Mouse (Mus musculus): ENCODE data around the gene Svep1.

- TF ChIP-seq CTCF (IDR thresholded peaks at IDR 0.05), result no peak
- TF ChIP-seq EP300 (IDR thresholded peaks at IDR 0.05; ENCODE audit: insufficient read depth, low read depth, low read length), result no peak
- TF ChIP-seq POLR2A (IDR thresholded peaks at IDR 0.05; ENCODE audit: insufficient read depth, low read depth, low read length), result no peak
These were observed 32.1 kb downstream of the Svep1 start for GRCm38 (mm10) chr4:58174435-58174987.

All from heart, adult 2 months (tissue).